Mouse (Mus musculus) midbrain, embryonic 10.5 days (tissue): Measurements from ENCODE around the gene Zscan18. TPM values are rescaled to one million over a fixed set of nuclear protein-coding genes. Genes with fewer than 3 reads are reported as not detected.

Experiments
- DNase-seq: peaks from one replicate; pipeline ENCODE4 v3.0.0-alpha.2; 2017; ENCODE audit warnings: low spot score
- H3K27ac ChIP-seq: fragments of 300-500 bp; sonication (generic); replicated peaks from 2 replicates; pipeline ENCODE4 v1.5.1; 2016; ENCODE audit warnings: mild to moderate bottlenecking
- H3K27me3 ChIP-seq: fragments of 300-500 bp; sonication (generic); 2 replicates; pipeline ENCODE4 v1.6.1; 2016; ENCODE audit warnings: low read depth, mild to moderate bottlenecking; ENCODE audit not compliant: poor library complexity, severe bottlenecking
- H3K36me3 ChIP-seq: fragments of 300-500 bp; sonication (generic); 2 replicates; pipeline ENCODE4 v1.6.1; 2016; ENCODE audit warnings: mild to moderate bottlenecking, moderate library complexity
- H3K4me1 ChIP-seq: fragments of 300-500 bp; sonication (generic); 2 replicates; pipeline ENCODE4 v1.6.1; 2016
- H3K4me3 ChIP-seq: fragments of 300-500 bp; sonication (generic); 2 replicates; pipeline ENCODE4 v1.5.1; 2016; ENCODE audit warnings: mild to moderate bottlenecking, moderate library complexity
- H3K9me3 ChIP-seq: fragments of 300-500 bp; sonication (generic); replicated peaks from 2 replicates; pipeline ENCODE4 v1.6.1; 2016; ENCODE audit warnings: mild to moderate bottlenecking
- WGBS: fragments of 180-500 bp; shearing (Covaris S2); methylation state at CpG from one replicate; pipeline ENCODE4 v1.1.7; 2016; 5-methylcytosine and 5-hydroxymethylcytosine counted together
- polyA plus RNA-seq: library from polyadenylated mRNA; unstranded; fragments of >200 nt; fragmentation: Nextera tagmentation; extraction: Ambion mirVana; gene quantifications from 2 replicates; pipeline ENCODE4 v1.2.1, GENCODE M21; 2016

The Zscan18 gene
- polyA plus RNA-seq, 1 experiment from 2014 or later: 10.4 TPM

GRCm38 (mm10) chr7:12787333-12787732 lies 16.1 kb downstream of the Zscan18 start:
- no peak for DNase-seq
- Histone ChIP-seq H3K4me3 (no peak overlapping the region), H3K9me3 (no peaks in the 10 kb centered on the region; the same call in 1 of the 2 replicates), H3K27ac (no peak overlapping the region), H3K4me1 (peaks cover 7% of the 10 kb centered on the region), H3K36me3 (no peaks in the 10 kb centered on the region), H3K27me3 (no peaks in the 10 kb centered on the region)
- 79% methylated on average over 6 of the region's 6 CpGs for WGBS

GRCm38 (mm10) chr7:12780151-12780830 lies 23.1 kb downstream of the Zscan18 start:
- peak overlapping the region; percentile 69 for H3K4me3 ChIP-seq
- WGBS: 1% methylated on average over 57 of the region's 57 CpGs
- peak overlapping the region; percentile 84 for H3K27ac ChIP-seq
- H3K9me3 ChIP-seq: no peaks in the 10 kb centered on the region
- H3K36me3 ChIP-seq: peaks cover 2% of the 10 kb centered on the region
- peak; percentile 90 for DNase-seq
- no peaks in the 10 kb centered on the region for H3K27me3 ChIP-seq
- peaks cover 16% of the 10 kb centered on the region for H3K4me1 ChIP-seq

GRCm38 (mm10) chr7:12779782-12780150 lies 23.7 kb downstream of the Zscan18 start:
- Histone ChIP-seq H3K4me3 (peak overlapping the region; percentile 69), H3K4me1 (peaks cover 16% of the 10 kb centered on the region), H3K9me3 (peaks cover 3% of the 10 kb centered on the region; the same call in 1 of the 2 replicates), H3K27ac (peak overlapping the region; percentile 84), H3K36me3 (peaks cover 7% of the 10 kb centered on the region), H3K27me3 (no peaks in the 10 kb centered on the region)
- no peak for DNase-seq
- 19% methylated on average over 10 of the region's 10 CpGs for WGBS

GRCm38 (mm10) chr7:12779141-12779540 lies 24.3 kb downstream of the Zscan18 start:
- peaks cover 16% of the 10 kb centered on the region for H3K4me1 ChIP-seq
- no peak overlapping the region for H3K27ac ChIP-seq
- no peak for DNase-seq
- no peaks in the 10 kb centered on the region for H3K27me3 ChIP-seq
- peaks cover 8% of the 10 kb centered on the region; the same call in 1 of the 2 replicates for H3K9me3 ChIP-seq
- WGBS: 86% methylated on average over 5 of the region's 5 CpGs
- H3K36me3 ChIP-seq: peaks cover 14% of the 10 kb centered on the region
- 0 out of 2 replicates have a peak overlapping the region, but pooled peaks have one; percentile 69 for H3K4me3 ChIP-seq

- no peak for DNase-seq
- Histone ChIP-seq H3K27ac (no peak overlapping the region), H3K4me3 (no peak overlapping the region), H3K36me3 (peaks cover 59% of the 10 kb centered on the region), H3K9me3 (peaks cover 13% of the 10 kb centered on the region; the same call in 1 of the 2 replicates), H3K4me1 (peaks cover 5% of the 10 kb centered on the region), H3K27me3 (no peaks in the 10 kb centered on the region)
- 96% methylated on average over 1 of the region's 1 CpGs for WGBS
These were observed 28.8 kb downstream of the Zscan18 start for GRCm38 (mm10) chr7:12774606-12775005.

GRCm38 (mm10) chr7:12774111-12774510 lies 29.3 kb downstream of the Zscan18 start:
- H3K36me3 ChIP-seq: peaks cover 64% of the 10 kb centered on the region
- no peak overlapping the region for H3K4me3 ChIP-seq
- H3K27ac ChIP-seq: no peak overlapping the region
- WGBS: 94% methylated on average over 9 of the region's 9 CpGs
- no peak for DNase-seq
- no peaks in the 10 kb centered on the region for H3K27me3 ChIP-seq
- peaks cover 13% of the 10 kb centered on the region; the same call in 1 of the 2 replicates for H3K9me3 ChIP-seq
- no peaks in the 10 kb centered on the region for H3K4me1 ChIP-seq

- DNase-seq: peak; percentile 20
- peak overlapping the region; percentile 16; the same call in 1 of the 2 replicates for H3K4me3 ChIP-seq
- H3K27ac ChIP-seq: 0 out of 2 replicates have a peak overlapping the region, but pooled peaks have one; percentile 9
- no peaks in the 10 kb centered on the region for H3K4me1 ChIP-seq
- peaks cover 27% of the 10 kb centered on the region for H3K9me3 ChIP-seq
- no peaks in the 10 kb centered on the region for H3K36me3 ChIP-seq
- 66% methylated on average over 24 of the region's 24 CpGs for WGBS
- no peaks in the 10 kb centered on the region for H3K27me3 ChIP-seq
These were observed 53.8 kb downstream of the Zscan18 start for GRCm38 (mm10) chr7:12749431-12750198.

- Histone ChIP-seq H3K9me3 (peaks cover 38% of the 10 kb centered on the region), H3K27me3 (no peaks in the 10 kb centered on the region), H3K27ac (no peak within 1 kb of the TSS), H3K36me3 (no peaks in the 10 kb centered on the region), H3K4me1 (no peaks in the 10 kb centered on the region), H3K4me3 (no peak within 1 kb of the TSS)
- no peak for DNase-seq
- 48% methylated on average over 1 of the region's 1 CpGs for WGBS
These were observed 68.5 kb downstream of the Zscan18 start, which contains the start of gene Vmn2r56 for GRCm38 (mm10) chr7:12734904-12735303. TSS of gene Vmn2r56 (minus strand) at chr7:12735004.

Other genes with a start within 250 kb of the Zscan18 start
- not detected in 2 replicates for gene Vmn2r53, start 194.8 kb downstream of the Zscan18 start, polyA plus RNA-seq
- 0.02 TPM in 1 of 2 replicates, not detected in the other for gene Vmn2r54, start 163.3 kb downstream of the Zscan18 start, polyA plus RNA-seq
- not detected in 2 replicates for gene Vmn2r55, start 118.6 kb downstream of the Zscan18 start, polyA plus RNA-seq
- gene Vmn2r56, start 68.6 kb downstream of the Zscan18 start, polyA plus RNA-seq: not detected in 2 replicates
- 17.3 and 20.4 TPM in 2 replicates for gene Zfp329, start 15.2 kb upstream of the Zscan18 start, polyA plus RNA-seq
- 28.3 and 34.0 TPM in 2 replicates for gene Zfp110, start 31.1 kb upstream of the Zscan18 start, polyA plus RNA-seq
- 5.5 and 5.7 TPM in 2 replicates for gene Zfp128, start 77.5 kb upstream of the Zscan18 start, polyA plus RNA-seq
- gene Zscan22, start 94.2 kb upstream of the Zscan18 start, polyA plus RNA-seq: 16.3 and 17.7 TPM in 2 replicates
- 886 and 1,011 TPM in 2 replicates for gene Rps5, start 118.7 kb upstream of the Zscan18 start, polyA plus RNA-seq
- gene Rnf225, start 123.8 kb upstream of the Zscan18 start, polyA plus RNA-seq: 0.47 and 0.83 TPM in 2 replicates
- 11.4 and 13.2 TPM in 2 replicates for gene Zfp324, start 162.2 kb upstream of the Zscan18 start, polyA plus RNA-seq
- 18.0 and 19.4 TPM in 2 replicates for gene Zfp446, start 174.2 kb upstream of the Zscan18 start, polyA plus RNA-seq
- 0.05 and 0.07 TPM in 2 replicates for gene Slc27a5, start 194.6 kb upstream of the Zscan18 start, polyA plus RNA-seq
- gene Trim28, start 195.5 kb upstream of the Zscan18 start, polyA plus RNA-seq: 349 and 398 TPM in 2 replicates
- 32.7 and 36.4 TPM in 2 replicates for gene Zbtb45, start 206.4 kb upstream of the Zscan18 start, polyA plus RNA-seq
- gene Chmp2a, start 231.2 kb upstream of the Zscan18 start, polyA plus RNA-seq: 113 and 133 TPM in 2 replicates
- gene Ube2m, start 234.6 kb upstream of the Zscan18 start, polyA plus RNA-seq: 84.5 and 103 TPM in 2 replicates